Mouse (Mus musculus) right cerebral cortex, postnatal 14 days (tissue): ENCODE results near the gene Olfr684.

ENCODE experiments used
- DNase-seq: peaks from one replicate; pipeline ENCODE4 v3.0.0; 2022

Olfr684 gene

GRCm38 (mm10) chr7:105163553-105163952, at the start of gene Olfr684:
Gene Olfr684 (minus strand): TSS chr7:105163653.
- DNase-seq = no peak

- DNase-seq = no peak
These were observed 43.9 kb upstream of the Olfr684 start, which contains the start of gene Olfr686 for GRCm38 (mm10) chr7:105207385-105207784. Gene Olfr686 (minus strand): TSS chr7:105207485.

DNA sequence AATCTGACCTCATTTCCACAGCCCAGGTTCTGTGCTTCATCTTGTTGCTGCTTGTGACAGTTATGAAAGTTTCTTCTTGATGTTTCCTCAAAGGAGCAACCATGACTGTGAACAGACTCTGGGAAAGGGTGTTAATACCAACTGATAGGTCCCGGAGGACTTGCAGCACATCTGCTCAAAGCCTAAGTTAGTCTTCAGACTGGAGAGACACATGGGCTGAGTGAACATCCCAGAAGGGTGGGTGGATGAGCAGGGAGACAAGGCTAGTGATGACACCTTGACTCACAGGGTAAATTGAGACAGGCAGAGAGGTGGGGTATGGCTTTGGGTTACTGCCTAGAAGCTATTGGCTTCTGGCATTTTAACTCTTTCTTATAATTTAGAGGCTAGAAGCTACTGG, 22.5 kb upstream of the Olfr684 start, which contains the start of gene Olfr685:
Gene Olfr685, minus strand, starts transcription at position 101 of the 400 bp plus-strand sequence.
- no peak for DNase-seq

- no peak for DNase-seq
These were observed 7.3 kb upstream of the Olfr684 start for GRCm38 (mm10) chr7:105170773-105171172.

GRCm38 (mm10) chr7:105146912-105147311, 16.5 kb downstream of the Olfr684 start, which contains the start of gene Olfr683:
Gene Olfr683 (minus strand): TSS chr7:105147012.
- no peak for DNase-seq

DNA sequence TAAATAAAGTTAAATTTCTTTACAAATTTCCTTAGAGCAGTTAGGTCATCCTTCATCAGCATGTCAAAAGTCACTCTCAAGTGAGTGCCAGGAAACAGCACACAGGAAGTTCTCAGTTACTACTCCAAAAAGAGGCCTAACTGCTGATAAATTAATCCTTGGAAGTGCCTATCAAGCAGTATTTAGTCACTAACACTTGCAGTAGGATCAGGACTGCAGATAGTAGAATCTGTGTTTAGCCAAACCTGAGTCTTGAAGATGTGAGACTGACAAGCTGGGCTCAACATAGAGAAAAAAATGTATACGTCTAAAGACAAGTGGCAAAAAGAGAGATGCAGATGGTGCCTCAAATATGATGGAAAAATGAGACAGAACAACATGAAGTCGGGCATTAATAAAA, 22.2 kb downstream of the Olfr684 start:
- DNase-seq = no peak

- DNase-seq = no peak
These were observed 46.9 kb downstream of the Olfr684 start, which contains the start of gene Olfr681 for GRCm38 (mm10) chr7:105116536-105116935. Gene Olfr681 (plus strand): TSS chr7:105116836.
